Mouse (Mus musculus): ENCODE measurements around the gene Vsig8.

DNA sequence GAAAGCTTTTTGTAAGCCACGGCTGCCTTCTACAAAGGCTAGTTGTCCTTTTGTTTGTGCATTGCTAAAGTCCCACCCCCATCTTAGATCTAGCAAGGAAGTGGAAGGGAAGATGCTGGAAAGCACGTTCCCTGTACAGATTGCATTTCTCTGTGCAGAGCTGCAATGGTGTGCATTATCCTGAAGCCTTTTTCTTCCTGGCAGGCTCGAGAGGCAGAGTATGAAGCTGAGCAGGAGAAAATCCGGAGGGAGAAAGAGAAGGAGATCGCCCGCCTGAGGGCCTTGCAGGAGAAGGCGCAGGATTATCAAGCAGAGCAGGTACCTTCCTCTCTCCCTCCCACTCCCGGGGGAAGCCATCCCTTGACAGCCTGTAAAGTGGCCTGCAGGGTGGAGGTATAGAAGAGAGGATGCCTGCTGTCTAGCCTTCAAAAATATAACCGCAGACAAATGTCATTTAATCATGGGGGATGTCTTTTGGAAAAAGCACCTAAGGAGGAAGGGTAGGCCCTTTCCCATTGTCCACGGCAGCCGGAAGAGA is 15.4 kb upstream of the Vsig8 start:
- TF ChIP-seq CTCF (IDR thresholded peaks at IDR 0.05; ENCODE audit: control insufficient read depth, insufficient read depth, insufficient replicate concordance, low read depth, low read length) (no peak), POLR2A (IDR thresholded peaks at IDR 0.05; ENCODE audit: control insufficient read depth, low read depth, low read length) (no peak)
